ENCODE assay signal across 28 mouse cellular contexts in genomic region chr9:115976901-115977300, GRCm38 (mm10).
DNase-seq lines count a peak whose midpoint lies in the region; ATAC-seq and TF ChIP-seq lines count a peak whose summit lies in the region.
"Had no signal": no experiment of that assay in that cellular context is flagged by ENCODE, and none has a peak within 500 bp of the region (broad histone marks: within the 10 kb centered on the region; RNA-seq: fewer than 3 reads in every experiment).

No protein-coding gene starts in this region.

- 0 out of 2 replicates have a peak, but pooled peaks have one; percentile 51 for ATAC-seq in forebrain, embryonic 15.5 days (replicated peaks)
- ATAC-seq: CD4-positive, CD25-positive, alpha-beta regulatory T cell, adult 4 months; inflammation-experienced regulatory T-cells, adult 6 months; intestine, embryonic 16.5 days had no signal

- peaks cover 9% of the 10 kb centered on the region for H3K4me1 ChIP-seq in forebrain, embryonic 15.5 days
- peaks cover 6% of the 10 kb centered on the region; the same call in 1 of the 2 replicates for H3K4me1 ChIP-seq in forebrain, embryonic 10.5 days
- H3K4me1 ChIP-seq: embryonic facial prominence, embryonic 10.5 days; embryonic facial prominence, embryonic 13.5 days; heart, embryonic 10.5 days had no signal

- no peak overlapping the region for H3K4me3 ChIP-seq in forebrain, embryonic 15.5 days
- no peak overlapping the region for H3K4me3 ChIP-seq in forebrain, embryonic 10.5 days
- no peak overlapping the region for H3K4me3 ChIP-seq in left cerebral cortex, adult 2 months
- H3K4me3 ChIP-seq: embryonic facial prominence, embryonic 10.5 days; embryonic facial prominence, embryonic 13.5 days; erythroblast, embryonic 14.5 days; heart, adult 2 months; heart, embryonic 10.5 days; heart, embryonic 13.5 days had no signal

- H3K27me3 ChIP-seq in forebrain, embryonic 15.5 days, result no peaks in the 10 kb centered on the region
- no peaks in the 10 kb centered on the region for H3K27me3 ChIP-seq in forebrain, embryonic 10.5 days (ENCODE audit: poor library complexity, severe bottlenecking)
- H3K27me3 ChIP-seq: embryonic facial prominence, embryonic 13.5 days; heart, embryonic 13.5 days had no signal

- no peaks in the 10 kb centered on the region for H3K36me3 ChIP-seq in forebrain, embryonic 15.5 days
- H3K36me3 ChIP-seq in forebrain, embryonic 10.5 days (replicated peaks), result no peaks in the 10 kb centered on the region
- H3K36me3 ChIP-seq: embryonic facial prominence, embryonic 10.5 days; embryonic facial prominence, embryonic 13.5 days; heart, embryonic 13.5 days had no signal

- no peak for TF ChIP-seq CTCF in left cerebral cortex, adult 2 months (IDR thresholded peaks at IDR 0.05)

- peak overlapping the region; percentile 32 for H3K27ac ChIP-seq in forebrain, embryonic 15.5 days (replicated peaks)
- no peak overlapping the region for H3K27ac ChIP-seq in forebrain, embryonic 10.5 days
- H3K27ac ChIP-seq in left cerebral cortex, adult 2 months, result peak overlapping the region; percentile 50; the same call in 1 of the 2 replicates
- H3K27ac ChIP-seq: embryonic facial prominence, embryonic 10.5 days; embryonic facial prominence, embryonic 13.5 days; heart, adult 2 months; heart, embryonic 10.5 days; heart, embryonic 13.5 days; hindbrain, embryonic 14.5 days; hindbrain, postnatal 0 days had no signal

- no peak overlapping the region for H3K9ac ChIP-seq in forebrain, embryonic 15.5 days (replicated peaks)
- H3K9ac ChIP-seq: embryonic facial prominence, embryonic 13.5 days; heart, embryonic 13.5 days; hindbrain, embryonic 14.5 days had no signal

- no peak overlapping the region for H3K4me2 ChIP-seq in forebrain, embryonic 15.5 days (replicated peaks)
- H3K4me2 ChIP-seq: embryonic facial prominence, embryonic 13.5 days; heart, embryonic 13.5 days; hindbrain, embryonic 14.5 days had no signal

- H3K9me3 ChIP-seq in forebrain, embryonic 15.5 days, result no peaks in the 10 kb centered on the region
- H3K9me3 ChIP-seq in forebrain, embryonic 10.5 days, result peaks cover 10% of the 10 kb centered on the region; the same call in 1 of the 2 replicates
- H3K9me3 ChIP-seq: embryonic facial prominence, embryonic 13.5 days had no signal

- DNase-seq in forebrain, embryonic 10.5 days (ENCODE audit: extremely low spot score, low spot score), result no peak
- DNase-seq in left cerebral cortex, adult 2 months (ENCODE audit: extremely low spot score in 1 of 2, low spot score in 2 of 2), result no peak
- DNase-seq in left cerebral cortex, postnatal 36 days (ENCODE audit: low spot score in 2 of 2), result no peak
- DNase-seq in retina, postnatal 1 day, result peak; percentile 31
- no peak for DNase-seq in retina, embryonic 14.5 days (ENCODE audit: low spot score)
- no peak for DNase-seq in layer of hippocampus, adult 8-10 months (ENCODE audit: low spot score in 2 of 2)
- DNase-seq: adrenal gland, adult 2 months; adrenal gland, postnatal 14 days; cerebellum, adult 11-12 months; cerebellum, adult 8-10 months; cerebellum, postnatal 10 days; embryo, embryonic 11 days; gastrocnemius, postnatal 10 days; gastrocnemius, postnatal 36 days; heart, adult 2 months; heart, postnatal 14 days; heart, postnatal 4 days had no signal

- WGBS in forebrain, embryonic 15.5 days, result 47% methylated on average over 6 of the region's 6 CpGs
- WGBS in forebrain, embryonic 10.5 days, result 94% methylated on average over 6 of the region's 6 CpGs

- intact Hi-C loops in left cerebral cortex, adult 2 months (cut with DNase I), result loop anchor here (1.0 kb wide), 1 partner anchor 38 kb away; no protein-coding TSS in a partner anchor
- intact Hi-C loops in left cerebral cortex, postnatal 36 days (cut with DNase I), result no loop called here
